Mouse (Mus musculus) limb, embryonic 14.5 days (tissue): Measurements from ENCODE around the gene Metrn. TPM values are rescaled to one million over a fixed set of nuclear protein-coding genes. Genes with fewer than 3 reads are reported as not detected.

Experiments used
- ATAC-seq: fragments of 200-750 bp; cut with Nextera tagmentation; 2 replicates; pipeline ENCODE4 v1.8.0; 2017; ENCODE audit warnings: low read depth, moderate number of reproducible peaks, moderate TSS enrichment; ENCODE audit not compliant: low FRiP score
- DNase-seq: peaks from one replicate; pipeline ENCODE4 v3.0.0-alpha.2; 2015; ENCODE audit warnings: low spot score
- H3K27ac ChIP-seq: fragments of 300-500 bp; sonication (generic); replicated peaks from 2 replicates; pipeline ENCODE4 v1.5.1; 2014; ENCODE audit warnings: low read depth, mild to moderate bottlenecking, low read length, moderate library complexity, mixed read lengths
- H3K27me3 ChIP-seq: fragments of 300-500 bp; sonication (generic); 2 replicates; pipeline ENCODE4 v1.6.1; 2014; ENCODE audit warnings: low read length, mixed read lengths; ENCODE audit not compliant: control insufficient read depth, insufficient read depth
- H3K36me3 ChIP-seq: fragments of 300-500 bp; sonication (generic); 2 replicates; pipeline ENCODE4 v1.6.1; 2014; ENCODE audit warnings: mild to moderate bottlenecking, low read length, moderate library complexity, mixed read lengths; ENCODE audit not compliant: control insufficient read depth, insufficient read depth
- H3K4me1 ChIP-seq: fragments of 300-500 bp; sonication (generic); 2 replicates; pipeline ENCODE4 v1.6.1; 2014; ENCODE audit warnings: antibody characterized with exemption, low read length, mixed read lengths; ENCODE audit not compliant: control insufficient read depth, insufficient read depth
- H3K4me2 ChIP-seq: fragments of 300-500 bp; sonication (generic); replicated peaks from 2 replicates; pipeline ENCODE4 v1.6.1; 2014; ENCODE audit warnings: low read depth, mild to moderate bottlenecking, low read length, moderate library complexity; ENCODE audit not compliant: severe bottlenecking
- H3K4me3 ChIP-seq: fragments of 300-500 bp; sonication (generic); replicated peaks from 2 replicates; pipeline ENCODE4 v1.5.1; 2014; ENCODE audit warnings: low read length
- H3K9ac ChIP-seq: fragments of 300-500 bp; sonication (generic); 2 replicates; pipeline ENCODE4 v1.6.1; 2014; ENCODE audit warnings: mild to moderate bottlenecking, low read depth, low read length, moderate library complexity; ENCODE audit not compliant: severe bottlenecking
- H3K9me3 ChIP-seq: fragments of 300-500 bp; sonication (generic); 2 replicates; pipeline ENCODE4 v1.6.1; 2016; ENCODE audit warnings: low read length; ENCODE audit not compliant: control insufficient read depth
- POLR2A ChIP-seq: fragments of 200-500 bp; IDR thresholded peaks from 2 replicates; pipeline ENCODE4 v1.8.0; 2012; ENCODE audit warnings: inconsistent platforms, mild to moderate bottlenecking, moderate library complexity, borderline replicate concordance; ENCODE audit not compliant: insufficient read depth, insufficient read length; ENCODE audit errors: extremely low read depth
- WGBS: fragments of 180-500 bp; shearing (Covaris S2); extraction: QIAGEN DNeasy Blood & Tissue Kit; methylation state at CpG from one replicate; pipeline ENCODE4 v1.1.7; 2014; 5-methylcytosine and 5-hydroxymethylcytosine counted together
- polyA plus RNA-seq, 2 experiments: library from polyadenylated mRNA; depleted of rRNA in 1 of 2; stranded (reverse) in 1 of 2; unstranded in 1 of 2; fragments of >200 nt; fragmentation: Nextera tagmentation in 1 of 2; extraction: Ambion mirVana in 1 of 2; gene quantifications; 2 replicates each; pipeline versions ENCODE4 v1.2.1 to v1.2.3; 2012 to 2014

The Metrn gene
- polyA plus RNA-seq, 2 experiments: 10.5 to 83.6 TPM

DNA sequence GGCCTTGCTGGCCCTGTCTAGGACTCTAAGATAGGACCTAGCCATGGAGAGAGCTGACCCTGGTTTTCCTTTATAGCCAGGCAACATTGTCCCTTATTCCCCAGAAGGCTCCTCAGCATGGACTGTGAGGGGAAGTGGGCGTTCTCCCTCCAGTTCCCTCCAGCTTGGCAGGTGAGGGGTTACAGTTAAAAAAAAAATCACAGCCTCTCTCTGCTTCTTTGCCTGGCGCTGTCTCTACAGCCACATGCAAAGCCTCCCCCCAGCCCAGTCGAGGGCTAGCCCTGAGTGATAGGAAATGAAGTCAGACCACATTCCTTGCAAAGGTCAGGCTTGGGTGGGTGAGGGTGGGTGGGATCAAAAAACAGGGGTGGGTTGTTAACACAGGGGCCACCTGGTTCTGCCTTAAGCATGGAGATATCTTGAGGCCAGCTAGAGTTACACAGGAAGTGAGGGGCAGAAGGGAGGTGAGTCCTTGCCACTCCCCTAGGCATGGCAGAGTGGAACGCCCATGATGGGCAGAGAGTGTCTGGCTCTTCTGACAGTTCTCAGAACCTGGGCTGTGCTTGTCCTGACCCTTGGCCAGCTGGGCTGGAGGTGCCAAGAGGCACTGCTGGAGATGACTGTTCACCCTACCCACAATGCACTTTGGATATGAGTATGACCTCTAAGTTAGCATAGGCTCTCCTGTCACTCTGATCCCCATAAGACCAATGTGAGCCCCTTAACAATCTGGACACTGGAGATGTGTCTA, 41.1 kb downstream of the Metrn start:
- no peaks in the 10 kb centered on the region for H3K36me3 ChIP-seq
- no peak overlapping the region for H3K4me3 ChIP-seq
- TF ChIP-seq POLR2A: no peak
- H3K4me1 ChIP-seq: no peaks in the 10 kb centered on the region
- no peaks in the 10 kb centered on the region for H3K9me3 ChIP-seq
- WGBS: 23% methylated on average over 4 of the region's 4 CpGs
- DNase-seq (no peak), ATAC-seq (no peak)
- no peaks in the 10 kb centered on the region for H3K27me3 ChIP-seq
- H3K27ac ChIP-seq: no peak overlapping the region
- no peak overlapping the region for H3K4me2 ChIP-seq
- H3K9ac ChIP-seq: 0 out of 2 replicates have a peak overlapping the region, but pooled peaks have one; percentile 25

DNA sequence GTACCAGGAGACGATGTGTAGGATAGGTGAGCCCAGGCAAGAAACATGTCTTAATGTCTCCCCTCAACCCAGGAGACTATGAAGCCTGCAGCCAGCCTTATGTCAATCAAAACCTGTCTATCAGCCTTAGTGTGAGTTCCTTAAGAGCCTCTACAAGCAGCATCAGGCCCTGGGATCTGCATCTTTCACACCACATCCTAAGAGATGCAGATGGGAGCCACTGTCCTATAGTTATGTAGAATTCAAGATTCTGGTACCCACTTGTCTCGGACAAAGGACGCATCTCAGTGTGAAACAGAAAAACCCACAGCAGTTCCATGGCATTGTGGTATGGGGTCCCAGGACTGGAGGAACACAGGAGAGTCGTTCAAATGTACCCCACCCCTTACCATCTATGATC, 41.9 kb downstream of the Metrn start:
- no peak overlapping the region for H3K27ac ChIP-seq
- no peak for DNase-seq
- no peaks in the 10 kb centered on the region for H3K36me3 ChIP-seq
- H3K9me3 ChIP-seq: no peaks in the 10 kb centered on the region
- ATAC-seq: no peak
- 68% methylated on average over 4 of the region's 4 CpGs for WGBS
- H3K4me2 ChIP-seq: no peak overlapping the region
- H3K4me3 ChIP-seq: no peak overlapping the region
- no peaks in the 10 kb centered on the region for H3K27me3 ChIP-seq
- H3K4me1 ChIP-seq: no peaks in the 10 kb centered on the region
- H3K9ac ChIP-seq: 0 out of 2 replicates have a peak overlapping the region, but pooled peaks have one; percentile 25
- TF ChIP-seq POLR2A: no peak

DNA sequence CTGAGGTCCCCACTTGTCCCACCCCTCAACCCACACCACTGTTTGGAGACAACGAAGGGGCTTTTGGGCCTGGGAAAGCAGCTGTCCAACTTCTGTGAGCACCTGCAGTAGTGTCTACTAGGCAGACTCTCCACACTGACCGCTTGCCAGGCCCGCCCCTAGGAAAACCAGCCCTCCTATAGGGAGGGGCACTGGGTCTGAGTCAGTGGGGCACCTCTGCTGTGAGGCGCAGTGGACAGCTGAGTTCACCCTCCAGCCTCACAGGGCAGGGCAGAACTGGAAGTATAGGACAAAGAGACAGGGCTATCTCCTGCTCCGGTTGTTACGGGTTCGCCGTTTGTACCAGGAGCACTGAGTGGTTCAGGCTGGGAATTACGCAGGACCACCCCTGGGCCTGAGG, 42.7 kb downstream of the Metrn start, which contains the start of gene Msln:
Gene Msln, minus strand, starts transcription at position 138 of the 400 bp plus-strand sequence.
- Histone ChIP-seq H3K27ac (no peak within 1 kb of the TSS), H3K4me2 (no peak within 1 kb of the TSS), H3K36me3 (no peaks in the 10 kb centered on the region), H3K27me3 (no peaks in the 10 kb centered on the region), H3K4me1 (no peaks in the 10 kb centered on the region), H3K4me3 (no peak within 1 kb of the TSS), H3K9ac (0 out of 2 replicates have a peak within 1 kb of the TSS, but pooled peaks have one; percentile 25), H3K9me3 (no peaks in the 10 kb centered on the region)
- TF ChIP-seq POLR2A: no peak
- ATAC-seq (no peak), DNase-seq (no peak)
- WGBS: 81% methylated on average over 8 of the region's 9 CpGs

DNA sequence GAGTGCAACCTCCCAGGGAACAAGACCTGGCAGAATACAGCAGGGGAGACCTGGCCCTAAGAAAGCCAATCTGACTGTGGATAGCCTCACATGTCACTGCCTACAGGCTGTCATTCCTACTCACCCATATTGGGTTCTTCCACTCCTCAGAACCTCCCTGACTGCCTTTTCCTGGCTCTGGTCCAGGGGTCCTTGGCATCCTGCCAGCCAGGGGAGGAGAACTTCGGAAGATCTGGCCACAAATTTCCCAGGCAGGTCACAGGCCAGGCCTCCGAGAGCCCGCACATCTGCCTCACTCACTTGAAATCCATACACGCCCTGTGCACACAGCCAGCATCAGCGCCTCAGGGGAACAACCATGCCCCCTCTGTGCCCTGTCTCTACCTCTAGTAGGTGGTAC, 45.5 kb downstream of the Metrn start:
- Histone ChIP-seq H3K9me3 (no peaks in the 10 kb centered on the region), H3K4me2 (no peak overlapping the region), H3K9ac (peak overlapping the region; percentile 21; the same call in 1 of the 2 replicates), H3K27me3 (no peaks in the 10 kb centered on the region), H3K4me1 (no peaks in the 10 kb centered on the region), H3K27ac (no peak overlapping the region), H3K4me3 (no peak overlapping the region), H3K36me3 (no peaks in the 10 kb centered on the region)
- WGBS: 32% methylated on average over 5 of the region's 5 CpGs
- ATAC-seq (no peak), DNase-seq (no peak)
- TF ChIP-seq POLR2A: no peak

DNA sequence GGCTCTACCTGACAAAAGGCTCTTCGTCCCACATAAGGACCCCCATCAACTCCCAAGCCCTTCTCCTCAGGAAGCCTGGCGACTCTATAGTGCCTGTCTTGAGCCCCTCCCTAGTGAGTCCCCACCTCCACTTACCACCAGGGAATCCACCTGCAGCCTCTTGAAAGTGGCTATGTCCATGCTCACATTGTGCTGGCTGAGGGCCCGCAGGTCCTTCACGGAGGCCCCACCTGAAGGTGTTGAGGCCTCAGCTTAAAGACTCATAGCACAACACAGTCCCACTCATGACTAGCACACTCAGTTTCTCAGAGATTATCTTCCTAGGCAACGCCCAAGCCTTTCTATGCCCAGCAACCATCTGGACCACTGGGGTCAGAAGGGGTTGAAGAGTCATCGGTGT, 47.6 kb downstream of the Metrn start:
- Histone ChIP-seq H3K4me3 (no peak overlapping the region), H3K9me3 (no peaks in the 10 kb centered on the region), H3K4me2 (no peak overlapping the region), H3K36me3 (no peaks in the 10 kb centered on the region), H3K27me3 (no peaks in the 10 kb centered on the region), H3K4me1 (no peaks in the 10 kb centered on the region), H3K27ac (no peak overlapping the region), H3K9ac (no peak overlapping the region)
- no peak for TF ChIP-seq POLR2A
- no peak for DNase-seq
- ATAC-seq: no peak
- WGBS: 87% methylated on average over 6 of the region's 6 CpGs
